Mouse (Mus musculus) spleen, postnatal 10 days (tissue): Measurements from ENCODE around the gene Ptn.

Experiments used
- DNase-seq, 2 experiments: peaks; one replicate each; pipeline ENCODE4 v3.0.0; 2021 to 2022; ENCODE audit warnings: low spot score in 2 of 2

The Ptn gene

GRCm38 (mm10) chr6:36809747-36810285 is at the start of gene Ptn:
Gene Ptn, minus strand, starts transcription at chr6:36810220.
- DNase-seq, result no peak

- no peak for DNase-seq
These were observed 48.4 kb upstream of the Ptn start for GRCm38 (mm10) chr6:36858258-36859041.

DNA sequence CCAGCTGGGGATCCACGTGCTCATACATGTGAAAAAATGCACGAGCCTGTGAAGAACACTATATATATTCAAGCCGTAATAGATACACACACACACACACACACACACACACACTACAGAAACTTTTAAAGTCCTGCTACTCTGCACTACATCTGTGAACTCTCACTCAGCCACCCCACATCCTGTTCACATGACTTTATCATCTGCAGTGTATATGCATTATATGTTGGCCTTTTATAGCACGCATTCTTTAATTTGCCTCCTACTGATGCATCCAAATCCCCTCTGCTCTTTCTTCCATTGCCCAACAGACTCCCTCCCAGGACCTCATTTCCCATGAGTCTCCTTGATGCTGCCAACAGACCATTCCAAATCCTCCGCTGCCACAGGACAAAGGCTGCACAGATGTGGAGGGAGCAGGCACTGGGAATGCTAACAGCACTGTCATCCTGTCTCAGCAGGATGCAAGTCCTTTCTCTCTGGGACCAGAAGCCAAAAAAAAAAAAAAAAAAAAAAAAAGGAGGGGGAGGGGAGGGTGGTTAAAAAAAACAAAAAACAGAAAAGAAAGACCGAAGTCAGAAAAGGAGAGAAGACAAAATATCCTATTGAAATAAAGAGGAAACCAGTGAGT is 47.7 kb upstream of the Ptn start:
- no peak for DNase-seq

- no peak for DNase-seq
These were observed 40.6 kb upstream of the Ptn start for GRCm38 (mm10) chr6:36850422-36851129.

GRCm38 (mm10) chr6:36845288-36845687 is 35.3 kb upstream of the Ptn start:
- no peak for DNase-seq

DNA sequence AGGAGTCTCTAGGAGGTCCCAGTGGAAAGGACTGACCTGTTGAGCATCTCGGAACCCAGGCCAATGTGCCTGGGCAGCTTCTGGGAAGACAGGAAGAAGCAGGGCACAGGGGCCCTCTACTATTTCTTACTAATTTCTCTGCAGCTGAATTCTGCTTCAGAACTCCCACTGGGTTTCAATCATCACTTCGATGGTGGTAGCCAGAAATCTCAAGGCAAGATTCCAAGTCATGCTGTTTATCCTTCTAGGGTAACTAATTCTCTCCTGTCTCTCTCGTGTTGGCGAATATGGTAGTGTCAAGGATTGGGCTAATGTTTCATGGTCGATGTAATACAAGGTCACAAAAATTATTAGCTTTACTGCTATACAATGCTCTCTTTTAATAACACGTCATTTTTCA is 34.2 kb upstream of the Ptn start:
- no peak for DNase-seq

DNA sequence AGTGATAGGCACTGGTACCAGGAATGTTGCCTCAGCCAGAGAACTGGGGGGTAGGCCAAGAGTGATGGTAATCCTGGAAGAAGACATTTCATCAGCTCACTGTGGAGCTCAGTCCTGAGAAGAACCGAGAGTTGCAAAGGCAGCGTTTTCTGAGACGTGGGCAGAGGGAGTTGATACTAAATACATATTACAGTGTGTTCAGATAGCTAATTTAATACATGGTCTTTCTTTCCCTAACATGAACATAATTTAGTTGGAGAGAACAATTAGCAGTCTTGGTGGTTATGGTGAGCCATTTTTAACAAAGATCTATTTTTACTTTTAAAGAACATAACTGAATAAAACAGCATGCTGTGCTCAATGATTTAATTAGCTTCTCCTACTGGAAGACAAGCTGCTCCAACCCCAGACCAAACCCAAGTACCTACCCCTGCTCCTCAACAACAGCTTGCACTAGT is 33.0 kb upstream of the Ptn start:
- no peak for DNase-seq

DNA sequence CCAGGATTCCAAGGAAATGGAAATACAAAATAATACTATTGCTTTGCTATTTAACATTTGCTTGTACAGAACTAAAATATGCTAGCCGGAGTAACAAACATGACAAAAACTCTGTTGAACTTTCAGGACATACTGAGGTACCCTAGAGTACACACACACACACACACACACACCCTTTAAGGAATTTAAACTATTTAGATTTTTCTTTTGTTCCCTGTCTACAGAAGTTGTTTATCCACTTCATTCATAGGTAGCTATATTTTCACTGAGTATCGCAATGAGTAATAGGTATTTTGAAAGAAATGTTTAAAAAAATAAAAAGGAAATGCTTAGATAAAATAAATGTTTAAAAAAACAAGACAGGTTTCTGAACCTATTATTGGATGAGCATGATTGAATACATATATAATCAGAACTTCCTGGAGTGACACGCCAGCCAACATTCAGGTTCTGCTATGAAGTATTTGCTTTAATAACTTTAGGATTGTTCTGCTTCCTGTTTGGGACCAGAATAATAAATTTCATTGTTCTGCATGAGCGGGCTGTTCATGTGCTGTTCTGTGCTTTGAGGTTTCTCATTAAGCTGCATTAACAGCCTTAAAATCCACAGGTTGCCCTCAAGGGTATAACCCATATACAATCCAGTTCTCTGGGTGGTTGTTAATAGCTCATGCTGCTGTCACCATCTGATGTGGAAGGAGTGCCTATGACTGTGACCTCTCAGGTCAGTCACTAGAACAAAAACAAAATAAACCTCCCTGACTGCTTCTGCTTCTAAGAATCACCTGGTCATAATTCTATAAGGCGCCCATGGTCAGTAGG is 32.3 kb upstream of the Ptn start:
- DNase-seq, result no peak

DNA sequence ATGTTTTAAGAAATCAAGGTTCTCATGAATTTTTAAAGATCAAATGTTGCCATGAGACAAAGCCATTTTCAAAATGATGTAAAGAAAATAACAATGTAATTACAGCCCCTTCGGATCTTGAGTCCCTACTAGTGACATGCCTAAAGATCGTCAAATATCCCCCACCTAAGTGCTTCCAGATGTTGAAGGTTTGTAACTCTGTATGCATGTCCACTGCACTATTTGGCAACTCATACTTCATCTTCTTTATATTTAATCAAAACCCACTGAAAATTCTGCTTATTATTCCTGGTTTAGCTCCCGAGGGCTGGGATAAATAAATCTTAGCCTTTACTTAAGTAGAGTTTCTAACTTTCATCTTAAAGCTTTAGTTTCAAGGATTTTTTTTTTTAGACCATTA is 31.7 kb upstream of the Ptn start:
- DNase-seq, result no peak

DNA sequence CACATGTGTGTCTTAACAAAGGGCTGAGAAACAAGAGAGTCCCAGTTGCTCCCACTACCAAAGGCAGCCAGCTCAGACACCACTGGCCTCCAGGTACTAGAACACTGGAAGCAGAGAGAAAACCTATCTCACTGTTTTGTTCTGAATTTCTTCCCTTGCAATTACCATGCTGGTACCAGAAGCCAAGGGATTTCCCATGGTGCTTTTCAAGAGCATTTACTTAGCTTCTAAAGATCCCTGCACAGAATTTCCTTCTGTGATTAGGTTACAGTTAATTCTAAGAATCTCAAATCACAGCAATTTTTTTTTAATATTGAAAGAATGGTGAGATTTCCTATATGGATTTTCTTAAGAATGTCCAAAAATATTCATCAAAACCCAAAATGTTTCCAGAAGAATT is 31.2 kb upstream of the Ptn start:
- DNase-seq, result no peak

GRCm38 (mm10) chr6:36838747-36839146 is 28.7 kb upstream of the Ptn start:
- no peak for DNase-seq

DNA sequence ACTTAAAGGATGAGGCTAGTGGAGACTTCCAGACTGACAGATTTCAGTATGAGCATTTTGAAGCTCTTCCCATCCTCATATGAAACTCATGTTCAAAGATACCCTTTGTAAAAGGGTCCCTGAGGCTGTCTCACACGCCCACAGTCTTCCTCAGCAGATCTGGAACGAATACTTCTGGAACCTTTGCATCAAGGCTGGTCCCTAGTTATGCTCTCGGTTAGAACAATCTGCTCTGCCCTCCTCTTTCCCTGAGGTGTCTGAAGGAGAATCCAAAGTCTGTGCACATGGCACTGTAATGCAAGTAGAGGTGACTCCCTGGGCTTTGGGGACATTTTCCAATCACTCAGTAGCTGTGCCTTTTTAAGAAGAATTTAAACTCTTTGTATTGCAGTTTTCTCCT is 25.3 kb upstream of the Ptn start:
- no peak for DNase-seq

GRCm38 (mm10) chr6:36834695-36835265 is 24.8 kb upstream of the Ptn start:
- no peak for DNase-seq

DNA sequence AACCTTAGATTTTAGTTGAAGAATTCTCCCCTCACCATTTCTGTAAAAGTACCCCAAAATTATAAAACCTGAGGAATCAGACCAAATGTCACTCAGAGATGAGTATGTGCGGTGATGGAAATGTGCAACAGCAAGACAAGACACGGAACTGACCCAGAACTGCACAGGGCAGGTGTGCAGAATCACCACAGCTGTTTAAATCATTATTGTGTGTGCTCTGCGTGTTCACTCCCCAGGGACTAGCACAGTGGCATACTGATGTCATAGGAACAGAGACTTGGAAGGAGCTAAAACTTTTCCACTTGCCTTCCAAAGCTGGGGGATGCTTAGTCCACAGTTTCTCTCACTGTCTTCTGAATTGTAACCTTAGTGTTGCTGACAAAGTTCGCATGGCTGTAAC is 22.7 kb upstream of the Ptn start:
- no peak for DNase-seq

DNA sequence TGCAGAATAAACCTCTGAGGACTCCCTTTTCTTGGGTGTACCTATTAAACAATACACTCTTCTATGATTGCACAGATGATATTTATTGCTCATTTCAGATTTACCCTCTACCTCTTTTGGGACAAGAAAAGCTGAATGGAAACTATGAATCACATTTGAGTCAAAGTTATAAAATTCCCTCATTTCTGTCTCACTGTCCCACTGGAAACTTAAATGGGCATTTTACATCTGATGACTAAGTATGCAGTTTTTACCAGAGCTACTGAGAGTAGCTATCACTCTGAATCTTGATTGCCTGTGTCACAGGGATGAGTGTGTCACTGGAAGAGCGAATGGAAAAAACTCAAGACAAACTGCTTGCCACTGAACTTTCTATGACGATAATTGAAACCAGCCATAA is 22.2 kb upstream of the Ptn start:
- no peak for DNase-seq

GRCm38 (mm10) chr6:36830371-36830925 is 20.4 kb upstream of the Ptn start:
- no peak for DNase-seq

DNA sequence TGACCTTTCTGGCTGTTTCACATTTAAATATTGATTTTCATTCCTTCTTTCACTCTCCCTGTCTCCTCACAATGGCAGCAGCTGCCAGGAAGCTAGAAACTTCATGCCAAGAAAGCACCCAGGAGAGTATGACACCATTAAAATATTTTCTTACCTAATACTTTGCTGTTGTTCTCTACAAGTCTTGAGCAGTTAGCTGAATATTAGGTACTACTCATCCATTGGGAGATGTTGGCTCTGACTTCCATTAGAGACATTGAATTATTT is 9.7 kb upstream of the Ptn start:
- no peak for DNase-seq

- peak in 1 of 2 experiments; percentile 25 for DNase-seq
These were observed 9.2 kb upstream of the Ptn start for GRCm38 (mm10) chr6:36819019-36819783.

DNA sequence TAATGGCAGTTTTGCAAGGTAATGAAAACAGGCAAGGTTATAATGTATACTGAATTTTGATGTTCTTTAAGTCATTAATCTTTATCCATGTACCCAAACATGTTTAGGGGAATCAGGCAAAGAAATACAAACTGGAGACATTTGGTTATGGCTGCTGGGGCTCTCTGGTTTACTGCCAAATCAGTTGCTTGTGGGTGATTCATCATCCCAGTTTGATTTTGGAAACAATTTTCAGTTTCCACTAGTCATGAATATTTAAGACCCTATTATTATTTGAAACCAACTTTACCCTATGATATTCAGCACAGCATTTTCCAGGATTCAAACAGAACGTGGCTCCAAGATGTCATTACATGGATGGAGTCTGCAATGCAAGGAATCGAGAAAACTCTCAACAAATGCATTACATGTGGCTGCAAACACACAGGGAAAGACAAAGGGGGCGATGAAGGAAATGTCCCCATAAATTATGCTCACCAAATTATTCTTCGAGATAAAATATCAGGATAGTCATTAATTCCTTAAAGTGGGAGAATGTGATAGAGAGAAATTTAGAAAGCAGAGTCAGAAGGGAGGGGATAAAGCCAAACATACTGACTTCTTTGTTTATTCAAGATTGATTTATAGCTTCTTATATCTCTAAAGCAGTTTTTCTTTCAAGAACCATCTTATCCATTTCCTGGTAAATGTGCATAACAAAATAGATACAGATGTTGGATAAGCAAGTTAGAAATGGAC is 8.4 kb upstream of the Ptn start:
- DNase-seq, result no peak

GRCm38 (mm10) chr6:36816666-36817065 is 6.6 kb upstream of the Ptn start:
- no peak for DNase-seq
